Mouse (Mus musculus) heart, adult 2 months (tissue): ENCODE measurements around the gene Vamp3. TPM values are rescaled to one million over a fixed set of nuclear protein-coding genes. Genes with fewer than 3 reads are reported as not detected.

Source experiments
- DNase-seq, 2 experiments: peaks; one replicate each; pipeline ENCODE4 v3.0.0; 2021
- H3K27ac ChIP-seq: fragments of 200-600 bp; 2 replicates; pipeline ENCODE4 v1.8.1; 2022
- H3K27me3 ChIP-seq: fragments of 200-500 bp; 2 replicates; pipeline ENCODE4 v1.6.1; 2012; ENCODE audit warnings: mild to moderate bottlenecking, low read length, inconsistent platforms, mixed read lengths; ENCODE audit not compliant: control insufficient read depth, insufficient read depth
- H3K36me3 ChIP-seq: fragments of 200-500 bp; 2 replicates; pipeline ENCODE4 v1.6.1; 2012; ENCODE audit warnings: low read length, inconsistent platforms; ENCODE audit not compliant: control insufficient read depth, insufficient read depth
- H3K4me1 ChIP-seq: fragments of 200-500 bp; 2 replicates; pipeline ENCODE4 v1.6.1; 2011; ENCODE audit warnings: low read length; ENCODE audit not compliant: control insufficient read depth, insufficient read depth
- H3K4me3 ChIP-seq: fragments of 200-600 bp; 2 replicates; pipeline ENCODE4 v1.8.1; 2022
- H3K79me2 ChIP-seq: fragments of 200-500 bp; replicated peaks from 2 replicates; pipeline ENCODE4 v1.6.1; 2012; ENCODE audit warnings: mild to moderate bottlenecking, inconsistent platforms, low read length, moderate library complexity, mixed read lengths; ENCODE audit not compliant: control insufficient read depth, insufficient read depth
- H3K9ac ChIP-seq: fragments of 200-500 bp; 2 replicates; pipeline ENCODE4 v1.6.1; 2012; ENCODE audit warnings: low read depth, mild to moderate bottlenecking, control low read depth, inconsistent platforms, low read length, mixed read lengths
- CTCF ChIP-seq: fragments of 200-600 bp; IDR thresholded peaks from 2 replicates; pipeline ENCODE4 v1.8.1; 2022; ENCODE audit warnings: antibody characterized with exemption, mild to moderate bottlenecking, moderate library complexity
- EP300 ChIP-seq: fragments of 200-500 bp; IDR thresholded peaks from 2 replicates; pipeline ENCODE4 v1.6.1; 2011; ENCODE audit warnings: low read depth, low read length, control low read depth; ENCODE audit not compliant: insufficient read depth
- POLR2A ChIP-seq: fragments of 200-500 bp; IDR thresholded peaks from 2 replicates; pipeline ENCODE4 v1.6.1; 2011; ENCODE audit warnings: mild to moderate bottlenecking, low read depth, low read length, control low read depth; ENCODE audit not compliant: insufficient read depth
- WGBS: fragments of 180-500 bp; shearing (Covaris S2); methylation state at CpG from one replicate; pipeline ENCODE4 v1.1.7; 2018; 5-methylcytosine and 5-hydroxymethylcytosine counted together
- intact Hi-C: fragments of 180-260 bp; cut with DNase I; formaldehyde crosslinking; loops from one replicate; pipeline ENCODE4 v1.15.1; 2025
- polyA plus RNA-seq: library from polyadenylated mRNA; depleted of rRNA; stranded (reverse); fragments of >200 nt; gene quantifications from 2 replicates; pipeline ENCODE4 v1.2.3, GENCODE M21; 2012
- total RNA-seq, 2 experiments: library from RNA; stranded (reverse); gene quantifications; 2 replicates each; pipeline ENCODE4 v1.2.3; 2021

Vamp3 gene
- total and polyA plus RNA-seq, 3 experiments: 38.0 to 63.1 (median 47.8) TPM

GRCm38 (mm10) chr4:151097104-151097438 lies 39.3 kb upstream of the Vamp3 start:
- WGBS: 44% methylated on average over 11 of the region's 11 CpGs
- DNase-seq: no peak
- TF ChIP-seq EP300 (no peak), POLR2A (no peak; the same call in 1 of the 2 replicates), CTCF (no peak)
- intact Hi-C loops: no loop called here
- Histone ChIP-seq H3K79me2 (no peaks in the 10 kb centered on the region), H3K9ac (peak overlapping the region; percentile 75), H3K27ac (peak overlapping the region; percentile 92), H3K27me3 (no peaks in the 10 kb centered on the region), H3K4me3 (peak overlapping the region; percentile 43), H3K4me1 (no peaks in the 10 kb centered on the region), H3K36me3 (no peaks in the 10 kb centered on the region)

DNA sequence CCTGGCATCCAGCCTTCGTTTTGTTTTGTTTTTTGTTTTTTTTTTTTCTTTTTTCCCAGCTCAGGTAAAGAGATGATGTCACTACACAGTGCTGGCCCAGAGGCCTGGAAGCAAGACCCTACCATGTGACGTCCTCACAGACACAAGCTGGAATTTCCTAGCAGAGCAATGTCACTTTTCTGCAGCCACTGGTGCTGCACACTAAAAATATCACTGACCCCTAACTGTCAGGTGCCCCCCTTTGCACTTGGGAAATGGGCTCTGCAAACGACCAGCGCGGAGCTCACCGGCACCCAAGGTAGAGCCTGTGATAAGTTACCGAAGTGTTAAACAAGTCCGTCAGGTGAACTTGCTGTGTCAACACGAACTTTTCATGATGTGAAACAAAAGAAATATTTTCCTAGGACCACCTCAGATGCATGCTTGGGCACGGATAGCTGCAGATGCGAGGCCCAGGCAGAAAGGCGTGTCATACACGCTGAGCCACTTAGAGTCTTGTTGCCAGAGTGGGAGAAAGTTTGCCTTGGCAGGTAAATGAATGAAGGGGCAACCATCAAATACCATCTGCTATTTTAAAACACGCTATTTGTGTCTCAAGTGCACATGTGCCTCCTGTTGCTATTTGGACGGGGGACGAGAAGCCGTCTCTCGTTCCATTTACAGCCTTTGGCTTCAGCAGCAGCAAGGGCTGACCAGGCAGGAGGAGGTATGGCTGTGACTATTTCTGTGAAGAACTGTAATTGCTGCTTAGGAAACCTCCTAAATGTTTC lies 38.8 kb upstream of the Vamp3 start:
- intact Hi-C loops: no loop called here
- 64% methylated on average over 18 of the region's 18 CpGs for WGBS
- Histone ChIP-seq H3K27me3 (no peaks in the 10 kb centered on the region), H3K4me3 (peak overlapping the region; percentile 43), H3K4me1 (no peaks in the 10 kb centered on the region), H3K9ac (peak overlapping the region; percentile 39), H3K27ac (peak overlapping the region; percentile 92), H3K79me2 (no peaks in the 10 kb centered on the region), H3K36me3 (no peaks in the 10 kb centered on the region)
- DNase-seq: peak in 1 of 2 experiments; percentile 70
- TF ChIP-seq POLR2A (peak; percentile 54; the same call in 1 of the 2 replicates), CTCF (no peak), EP300 (peak; percentile 33; the same call in 1 of the 2 replicates)

- H3K4me1 ChIP-seq: no peaks in the 10 kb centered on the region
- WGBS: 29% methylated on average over 2 of the region's 2 CpGs
- peak overlapping the region; percentile 92 for H3K27ac ChIP-seq
- H3K79me2 ChIP-seq: no peaks in the 10 kb centered on the region
- H3K36me3 ChIP-seq: no peaks in the 10 kb centered on the region
- intact Hi-C loops: no loop called here
- peak overlapping the region; percentile 17; the same call in 1 of the 2 replicates for H3K9ac ChIP-seq
- TF ChIP-seq POLR2A (no peak), CTCF (peak; percentile 81)
- no peak for DNase-seq
- no peaks in the 10 kb centered on the region for H3K27me3 ChIP-seq
- H3K4me3 ChIP-seq: no peak overlapping the region
Observed at GRCm38 (mm10) chr4:151095207-151095606, 37.4 kb upstream of the Vamp3 start.

GRCm38 (mm10) chr4:151089270-151089669 lies 31.5 kb upstream of the Vamp3 start, which contains the start of gene Gm13090:
Gene Gm13090, plus strand, starts transcription at chr4:151089570.
- Histone ChIP-seq H3K79me2 (no peaks in the 10 kb centered on the region), H3K36me3 (no peaks in the 10 kb centered on the region), H3K4me3 (no peak within 1 kb of the TSS), H3K9ac (peak within 1 kb of the TSS; percentile 69), H3K27me3 (no peaks in the 10 kb centered on the region), H3K27ac (peak within 1 kb of the TSS; percentile 66), H3K4me1 (peaks cover 3% of the 10 kb centered on the region; the same call in 1 of the 2 replicates)
- intact Hi-C loops: no loop called here
- TF ChIP-seq POLR2A (no peak), EP300 (no peak), CTCF (no peak)
- 66% methylated on average over 7 of the region's 7 CpGs for WGBS
- DNase-seq: no peak

- peak; percentile 65 for TF ChIP-seq EP300
- TF ChIP-seq POLR2A: 0 out of 2 replicates have a peak, but pooled peaks have one; percentile 41
- no peak for TF ChIP-seq CTCF
- Histone ChIP-seq H3K4me3 (no peak overlapping the region), H3K79me2 (no peaks in the 10 kb centered on the region), H3K27ac (peak overlapping the region; percentile 66), H3K36me3 (no peaks in the 10 kb centered on the region; the same call in 1 of the 2 replicates), H3K27me3 (no peaks in the 10 kb centered on the region), H3K9ac (peak overlapping the region; percentile 69), H3K4me1 (peaks cover 3% of the 10 kb centered on the region; the same call in 1 of the 2 replicates)
- WGBS: 56% methylated on average over 14 of the region's 14 CpGs
- intact Hi-C loops: no loop called here
- peak in 1 of 2 experiments; percentile 65 for DNase-seq
Observed at GRCm38 (mm10) chr4:151088819-151089218, 31.1 kb upstream of the Vamp3 start.

- intact Hi-C loops: no loop called here
- TF ChIP-seq EP300: no peak
- peak; percentile 30 for TF ChIP-seq CTCF
- no peak for TF ChIP-seq POLR2A
- no peak overlapping the region for H3K27ac ChIP-seq
- WGBS: 100% methylated on average over 1 of the region's 1 CpGs
- H3K9ac ChIP-seq: no peak overlapping the region
- H3K36me3 ChIP-seq: no peaks in the 10 kb centered on the region; the same call in 1 of the 2 replicates
- no peak overlapping the region for H3K4me3 ChIP-seq
- H3K27me3 ChIP-seq: no peaks in the 10 kb centered on the region
- H3K79me2 ChIP-seq: no peaks in the 10 kb centered on the region
- peaks cover 3% of the 10 kb centered on the region; the same call in 1 of the 2 replicates for H3K4me1 ChIP-seq
- DNase-seq: no peak
Observed at GRCm38 (mm10) chr4:151087358-151087757, 29.6 kb upstream of the Vamp3 start.
